Mouse (Mus musculus): ENCODE measurements at regions not wholly inside any gene's neighbourhood (a gene's known extent, or its start where the extent isn't known, plus 50 kb on each side); places are given as distances from the start of the nearest gene placed in this dataset.
"Not testable (repeated sequence)": the region's sequence is repeated elsewhere in the genome, so short reads cannot be mapped to it uniquely, and the experiment has no call there.

DNA sequence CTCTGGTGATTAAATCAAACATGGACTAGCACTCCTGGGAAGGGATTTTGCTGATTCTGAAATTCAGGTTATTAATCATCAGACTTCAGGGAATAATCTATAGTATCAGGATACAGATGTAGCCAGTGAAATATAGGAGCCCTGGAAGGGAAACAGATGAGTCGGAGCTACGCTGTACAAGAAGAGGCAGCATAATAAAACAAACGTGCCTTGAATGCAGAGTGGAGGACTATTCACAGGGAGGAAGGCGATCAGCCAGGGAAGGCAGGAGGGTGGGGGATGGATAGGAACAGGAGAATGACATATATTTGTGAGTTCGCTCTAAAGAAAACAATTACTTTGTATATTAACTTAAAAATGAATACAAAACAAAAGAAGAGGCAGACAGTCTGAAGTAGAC lies 286.6 kb upstream of the Got2 start:
- no peak for DNase-seq (ENCODE audit: low spot score)

- no peak for DNase-seq (ENCODE audit: low spot score)
These were observed 276.6 kb upstream of the Got2 start for GRCm38 (mm10) chr8:96164933-96165332.

DNA sequence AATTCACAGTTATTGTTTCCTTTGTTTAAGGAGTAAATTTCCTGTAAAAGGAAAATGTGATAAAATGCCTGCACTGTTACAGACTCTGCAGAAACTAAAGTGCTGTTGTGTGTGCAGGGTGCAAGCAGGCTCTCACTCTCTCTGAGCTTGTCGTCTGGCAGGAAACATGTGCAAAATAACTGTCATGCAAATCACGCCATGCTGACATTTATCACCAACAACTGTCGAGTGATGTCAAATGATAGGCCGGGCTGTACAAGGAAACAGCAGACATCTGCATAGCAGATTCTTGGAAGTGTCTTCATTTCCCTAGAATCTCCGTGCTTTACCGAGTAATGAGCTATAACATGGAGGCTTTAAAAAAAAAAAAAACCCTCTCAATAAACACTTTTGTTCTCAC lies 271.6 kb upstream of the Got2 start:
- DNase-seq (ENCODE audit: low spot score) = no peak

GRCm38 (mm10) chr8:96152496-96153250 lies 264.3 kb upstream of the Got2 start:
- DNase-seq (ENCODE audit: low spot score) = no peak

DNA sequence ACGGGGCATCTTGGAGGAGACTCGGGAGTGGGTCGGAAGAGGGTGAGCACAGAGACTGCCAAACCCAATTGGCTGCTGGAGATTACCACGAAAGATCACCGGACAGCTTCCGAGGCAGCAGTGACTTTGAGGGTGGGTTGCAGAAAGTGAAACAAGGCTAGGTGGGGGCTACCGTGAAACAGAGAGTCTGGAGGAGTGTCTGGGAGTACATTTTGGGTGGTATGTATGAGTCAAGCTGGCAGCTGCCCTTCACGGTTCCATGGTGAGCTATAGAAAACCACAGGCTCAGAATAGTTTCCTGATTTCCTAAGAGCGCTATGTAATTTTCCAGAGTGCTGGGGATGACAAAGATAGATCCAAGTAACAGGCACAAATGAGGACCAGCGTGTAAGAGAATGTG lies 263.7 kb upstream of the Got2 start:
- no peak for DNase-seq (ENCODE audit: low spot score)

DNA sequence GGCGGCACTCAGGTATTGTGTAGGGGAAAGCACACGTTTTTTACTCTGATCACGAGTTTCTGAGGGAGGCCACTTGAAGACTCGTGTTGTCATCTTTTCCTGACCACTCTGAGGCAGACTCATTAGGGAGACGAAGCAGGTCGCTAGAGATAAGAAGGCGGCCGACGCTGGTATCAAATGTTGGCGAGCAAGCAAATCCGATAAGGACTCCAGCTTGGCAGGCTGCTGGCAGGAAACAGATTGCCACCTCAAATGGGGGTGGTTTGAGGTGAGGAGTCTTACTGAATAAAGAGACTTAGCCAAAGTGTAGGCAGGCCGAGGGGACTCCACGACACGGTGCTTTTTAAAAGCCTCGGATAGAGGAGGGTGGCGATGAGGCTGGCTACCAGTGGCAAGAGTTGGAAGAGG lies 262.7 kb upstream of the Got2 start:
- no peak for DNase-seq (ENCODE audit: low spot score)

DNA sequence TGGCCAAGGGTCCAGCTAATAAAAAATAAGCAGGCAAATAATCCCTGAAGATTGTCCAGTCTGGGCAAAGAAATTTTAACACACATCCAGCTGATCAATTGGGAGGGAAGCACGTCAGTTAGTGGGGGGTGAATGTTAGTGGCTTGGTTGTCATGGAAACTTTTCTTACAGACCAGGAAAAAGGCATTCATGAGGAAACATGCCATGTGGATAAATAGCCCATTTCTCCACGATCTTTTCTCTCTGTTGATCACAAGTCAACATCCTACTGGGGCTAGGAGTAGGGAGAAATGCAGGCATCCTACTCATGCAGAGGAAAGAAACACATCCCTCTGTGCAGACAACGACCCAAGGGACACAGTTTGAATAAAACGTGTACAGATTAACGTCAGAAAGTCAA lies 243.8 kb upstream of the Got2 start:
- no peak for DNase-seq (ENCODE audit: low spot score)

DNA sequence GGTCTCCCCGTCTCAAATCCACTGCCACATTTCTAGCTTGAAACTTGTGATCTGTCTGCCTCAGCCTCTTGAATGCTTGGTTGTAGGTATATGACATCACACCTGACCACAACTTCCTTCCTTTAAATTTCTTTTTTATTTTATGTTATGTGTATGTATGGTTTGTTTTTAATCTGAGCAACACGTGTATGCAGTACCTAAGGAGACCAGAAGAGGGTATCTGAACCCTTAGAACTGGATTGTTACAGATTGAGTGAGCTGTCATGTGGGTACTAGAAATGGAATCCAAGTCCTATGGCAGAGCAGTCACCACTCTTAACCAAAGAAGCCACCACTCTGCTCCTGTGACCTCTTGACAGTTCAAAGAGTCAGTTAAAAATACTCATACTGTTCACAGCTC lies 240.0 kb upstream of the Got2 start:
- DNase-seq (ENCODE audit: low spot score) = no peak

- no peak for DNase-seq (ENCODE audit: low spot score)
These were observed 212.5 kb upstream of the Got2 start for GRCm38 (mm10) chr8:96100817-96101216.

DNA sequence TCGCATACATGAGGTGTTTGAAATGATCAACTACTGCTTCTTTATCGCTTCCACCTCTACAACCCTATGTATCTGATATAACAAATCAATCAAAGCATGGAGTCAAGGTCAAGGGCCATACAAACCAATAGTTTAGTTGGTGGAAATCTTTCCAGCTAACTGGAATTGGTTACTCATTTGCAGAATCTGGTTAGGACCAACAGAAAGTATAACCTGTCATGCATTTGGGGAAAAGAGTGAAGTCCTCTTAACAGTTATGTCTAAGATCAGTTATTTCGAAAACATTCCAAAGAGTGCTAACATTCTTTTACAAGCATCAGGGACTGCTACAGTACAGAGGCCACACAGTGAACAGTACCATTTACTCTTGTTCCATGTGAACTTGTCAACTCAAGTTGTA lies 204.6 kb upstream of the Got2 start:
- DNase-seq (ENCODE audit: low spot score) = no peak

- no peak for DNase-seq (ENCODE audit: low spot score)
These were observed 201.9 kb upstream of the Got2 start for GRCm38 (mm10) chr8:96090231-96090630.

- DNase-seq (ENCODE audit: low spot score) = no peak
These were observed 180.0 kb upstream of the Got2 start for GRCm38 (mm10) chr8:96068306-96068705.

DNA sequence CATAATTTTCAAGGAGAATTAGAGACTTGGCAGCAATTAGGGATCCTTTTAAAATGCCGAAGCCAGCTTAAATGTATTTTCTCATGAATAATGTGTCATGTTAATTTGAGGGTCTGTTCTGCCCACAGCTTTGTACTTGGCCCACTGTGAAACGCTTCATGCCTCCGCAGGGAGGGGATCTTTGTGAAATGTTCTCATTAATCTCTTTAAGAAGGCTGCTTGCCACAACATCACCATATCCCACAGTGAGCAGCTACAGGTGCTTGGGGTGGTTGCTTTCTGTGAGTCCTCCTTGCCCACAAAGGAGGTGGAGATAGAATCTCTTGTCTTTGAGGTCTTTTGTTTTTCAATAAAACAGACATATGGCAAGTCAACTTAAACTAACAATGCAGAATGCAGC lies 159.3 kb upstream of the Got2 start:
- no peak for DNase-seq (ENCODE audit: low spot score)

DNA sequence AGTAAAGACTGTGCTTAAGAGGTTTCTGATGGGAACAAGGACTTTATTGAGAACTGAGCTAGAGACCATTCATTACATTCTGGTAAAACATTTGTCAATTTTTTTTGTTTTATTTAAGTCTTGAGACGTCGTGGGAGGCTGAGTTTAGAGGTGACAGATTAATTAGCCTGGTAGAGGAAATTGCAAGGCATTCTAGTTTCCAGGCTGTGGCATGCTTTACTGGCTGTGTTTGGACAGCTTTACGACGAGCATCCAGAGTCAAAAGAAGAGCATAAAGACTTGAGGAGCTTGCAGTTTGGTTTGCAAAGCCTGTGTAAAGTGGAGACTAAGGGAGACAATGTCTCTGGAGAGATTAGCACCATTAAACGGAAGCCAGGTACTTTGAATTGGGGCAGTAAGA lies 154.0 kb upstream of the Got2 start:
- DNase-seq (ENCODE audit: low spot score) = no peak

DNA sequence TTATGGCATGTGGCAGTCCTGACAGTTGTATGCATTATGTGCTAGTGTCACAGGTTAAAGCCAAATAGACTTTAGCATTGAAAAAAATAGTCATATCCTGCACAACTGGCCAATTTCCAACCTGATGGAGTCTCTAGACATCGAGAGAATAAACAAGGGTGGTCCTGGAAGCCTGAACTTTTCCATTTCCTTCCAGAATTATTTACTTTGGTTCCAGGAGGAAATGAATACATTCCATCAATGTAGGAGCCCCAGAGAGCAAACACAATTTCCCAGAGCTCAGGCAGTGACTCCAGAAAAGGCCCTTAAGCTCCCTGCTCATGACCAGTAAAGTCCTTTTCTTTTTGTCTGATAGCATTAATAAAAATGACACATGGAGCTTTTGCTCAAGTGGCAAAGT lies 151.9 kb upstream of the Got2 start:
- no peak for DNase-seq (ENCODE audit: low spot score)

DNA sequence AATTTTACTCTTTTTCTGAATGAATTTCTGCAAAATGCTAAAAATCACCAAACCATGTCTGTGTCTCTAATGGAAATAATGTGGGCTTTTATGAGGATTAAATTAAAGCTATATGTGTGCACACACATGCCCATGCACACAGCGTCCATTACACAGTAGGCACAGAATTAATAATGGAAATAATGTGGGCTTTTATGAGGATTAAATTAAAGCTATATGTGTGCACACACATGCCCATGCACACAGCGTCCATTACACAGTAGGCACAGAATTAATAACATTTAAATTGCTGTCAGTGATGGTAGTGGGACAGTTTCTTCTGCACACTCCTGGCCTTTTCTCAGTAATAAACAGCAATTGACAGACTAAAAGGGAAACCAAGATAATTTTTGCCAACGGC lies 130.4 kb upstream of the Got2 start:
- DNase-seq (ENCODE audit: low spot score) = not testable (repeated sequence)

- no peak for DNase-seq (ENCODE audit: low spot score)
These were observed 123.7 kb upstream of the Got2 start for GRCm38 (mm10) chr8:96012002-96012401.

DNA sequence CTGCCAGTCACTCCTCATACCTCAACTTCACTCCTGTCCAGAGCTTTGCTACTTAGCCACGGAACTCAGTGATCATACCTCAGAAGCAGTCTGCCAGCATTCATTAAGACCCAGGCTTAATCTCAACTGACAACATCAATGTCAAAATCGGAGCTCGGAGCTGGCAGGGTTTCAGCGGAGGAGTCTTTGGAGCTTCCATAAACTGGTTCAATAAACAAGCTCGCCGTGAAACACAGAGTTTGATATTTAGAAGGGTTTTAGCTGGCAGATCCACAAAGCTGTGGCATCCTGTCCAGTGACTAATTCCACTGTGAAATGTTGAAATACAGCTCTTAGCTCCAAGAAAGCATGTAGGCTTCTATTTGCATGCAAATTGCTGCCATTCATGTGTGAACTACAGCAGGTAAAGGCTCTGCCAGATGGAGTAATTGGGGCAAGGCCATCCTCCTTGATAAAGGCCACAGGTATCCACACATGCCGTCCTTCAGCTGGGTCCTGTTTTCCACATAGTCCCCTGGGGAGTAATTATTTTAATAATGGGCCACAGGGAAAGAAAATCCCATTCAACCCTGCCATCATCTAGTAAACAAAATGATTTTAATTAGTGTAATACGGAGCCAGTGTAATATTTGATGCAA lies 103.6 kb upstream of the Got2 start:
- no peak for DNase-seq (ENCODE audit: low spot score)

DNA sequence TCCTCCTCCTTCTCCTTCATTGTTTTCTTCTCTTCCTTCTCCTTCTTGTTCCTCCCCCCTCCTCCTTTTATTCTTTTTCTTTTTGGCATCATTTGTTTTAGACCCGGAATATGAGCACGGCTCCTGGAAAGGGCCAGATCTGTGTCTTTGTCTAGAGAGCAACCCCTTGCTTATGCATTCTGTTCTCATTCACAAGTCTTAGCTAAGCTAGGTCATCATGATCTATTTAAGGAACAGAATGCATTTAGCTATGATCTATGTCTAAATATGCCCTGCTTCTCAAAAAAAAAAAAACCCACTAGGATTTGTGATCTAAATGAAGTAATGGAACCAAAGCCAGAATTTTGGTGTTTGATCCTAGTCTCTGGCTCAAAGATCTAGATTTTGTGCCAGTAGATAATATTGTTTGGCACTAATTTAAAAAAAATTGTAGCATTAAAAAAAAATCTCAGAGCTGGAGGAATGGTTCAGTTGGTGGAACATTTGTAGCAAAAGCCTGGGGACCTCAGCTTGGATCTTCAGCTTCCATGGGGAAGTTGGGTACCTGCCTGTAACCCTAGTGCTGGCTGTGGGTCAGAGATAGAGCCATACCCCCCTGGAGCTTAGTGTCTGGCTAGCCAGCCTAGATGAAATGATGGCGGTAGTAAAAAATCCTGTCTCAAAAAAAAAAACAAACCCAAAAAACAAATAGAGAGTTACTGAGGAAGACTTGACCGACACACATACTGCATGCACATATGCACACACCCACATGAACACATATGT lies 100.5 kb upstream of the Got2 start:
- DNase-seq (ENCODE audit: low spot score) = no peak

DNA sequence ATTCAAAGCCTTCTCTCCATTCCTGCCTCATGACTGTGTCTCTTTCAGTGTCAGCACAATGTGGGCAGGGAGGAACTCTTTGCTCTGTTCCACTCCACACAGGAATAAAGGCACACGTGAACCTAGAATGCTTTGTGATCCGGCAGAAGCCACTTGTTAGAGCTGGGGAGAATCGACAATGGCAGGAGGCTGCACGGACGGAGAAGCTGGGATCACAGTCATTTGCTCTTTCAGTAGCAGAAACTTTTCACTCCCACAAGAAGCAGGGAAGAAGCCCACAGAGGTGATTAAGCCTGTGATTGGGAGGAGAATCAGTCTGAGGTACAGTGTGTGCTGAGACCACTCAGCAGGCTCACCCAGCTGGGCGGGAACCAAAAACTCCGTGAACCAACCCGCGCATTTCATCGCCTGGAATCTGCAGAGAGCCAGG lies 98.7 kb upstream of the Got2 start:
- no peak for DNase-seq (ENCODE audit: low spot score)

GRCm38 (mm10) chr8:95986410-95986809 lies 98.1 kb upstream of the Got2 start:
- DNase-seq (ENCODE audit: low spot score) = no peak

GRCm38 (mm10) chr8:95983690-95984089 lies 95.3 kb upstream of the Got2 start:
- no peak for DNase-seq (ENCODE audit: low spot score)

GRCm38 (mm10) chr8:95980405-95980804 lies 92.1 kb upstream of the Got2 start:
- DNase-seq (ENCODE audit: low spot score) = no peak

All from yolk sac, embryonic 10.5 days (tissue).